Mouse (Mus musculus): ENCODE measurements at regions not wholly inside any gene's neighbourhood (a gene's known extent, or its start where the extent isn't known, plus 50 kb on each side); places are given as distances from the start of the nearest gene placed in this dataset.
A peak's percentile ranks its signal among the peaks of the same experiment; 100 is the strongest.

- H3K4me2 ChIP-seq: no peak overlapping the region
- H3K4me3 ChIP-seq (replicated peaks): no peak overlapping the region
- H3K4me1 ChIP-seq (replicated peaks): peaks cover 67% of the 10 kb centered on the region
- 0 out of 2 replicates have a peak overlapping the region, but pooled peaks have one; percentile 46 for H3K9ac ChIP-seq (replicated peaks)
- peak overlapping the region; percentile 36 for H3K27ac ChIP-seq
- no peaks in the 10 kb centered on the region for H3K36me3 ChIP-seq
- H3K9me3 ChIP-seq: no peaks in the 10 kb centered on the region
- ATAC-seq (ENCODE audit: insufficient number of reproducible peaks, insufficient read depth, low FRiP score, low TSS enrichment, low read depth): no peak
- H3K27me3 ChIP-seq: no peaks in the 10 kb centered on the region; the same call in 1 of the 2 replicates
Measured at GRCm38 (mm10) chr2:30724521-30724920, 78.9 kb downstream of the 1700001O22Rik start.

- peak overlapping the region; percentile 53; the same call in 1 of the 2 replicates for H3K9ac ChIP-seq (replicated peaks)
- no peaks in the 10 kb centered on the region; the same call in 1 of the 2 replicates for H3K27me3 ChIP-seq
- ATAC-seq (ENCODE audit: insufficient number of reproducible peaks, insufficient read depth, low FRiP score, low TSS enrichment, low read depth): no peak
- H3K9me3 ChIP-seq: no peaks in the 10 kb centered on the region
- H3K27ac ChIP-seq: peak overlapping the region; percentile 99
- 12% methylated on average over 10 of the region's 10 CpGs for WGBS
- H3K4me2 ChIP-seq: peak overlapping the region; percentile 5
- peaks cover 79% of the 10 kb centered on the region for H3K4me1 ChIP-seq (replicated peaks)
- no peak overlapping the region for H3K4me3 ChIP-seq (replicated peaks)
- no peaks in the 10 kb centered on the region for H3K36me3 ChIP-seq
Measured at GRCm38 (mm10) chr2:30723059-30723587, 80.3 kb downstream of the 1700001O22Rik start.

- peak overlapping the region; percentile 53 for H3K9ac ChIP-seq (replicated peaks)
- H3K27me3 ChIP-seq: no peaks in the 10 kb centered on the region; the same call in 1 of the 2 replicates
- no peak for ATAC-seq (ENCODE audit: insufficient number of reproducible peaks, insufficient read depth, low FRiP score, low TSS enrichment, low read depth)
- 21% methylated on average over 7 of the region's 7 CpGs for WGBS
- no peaks in the 10 kb centered on the region for H3K36me3 ChIP-seq
- peaks cover 85% of the 10 kb centered on the region for H3K4me1 ChIP-seq (replicated peaks)
- H3K4me3 ChIP-seq (replicated peaks): no peak overlapping the region
- H3K4me2 ChIP-seq: peak overlapping the region; percentile 25
- H3K9me3 ChIP-seq: no peaks in the 10 kb centered on the region
- H3K27ac ChIP-seq: peak overlapping the region; percentile 99
Measured at GRCm38 (mm10) chr2:30722263-30723050, 81.0 kb downstream of the 1700001O22Rik start.

GRCm38 (mm10) chr2:30721473-30722262, 81.8 kb downstream of the 1700001O22Rik start:
- 14% methylated on average over 12 of the region's 12 CpGs for WGBS
- no peak overlapping the region for H3K4me3 ChIP-seq (replicated peaks)

GRCm38 (mm10) chr2:30721048-30721461, 82.4 kb downstream of the 1700001O22Rik start:
- 77% methylated on average over 5 of the region's 5 CpGs for WGBS
- Histone ChIP-seq H3K27ac (peak overlapping the region; percentile 99), H3K4me2 (0 out of 2 replicates have a peak overlapping the region, but pooled peaks have one; percentile 68), H3K4me3 (replicated peaks) (no peak overlapping the region), H3K9ac (replicated peaks) (peak overlapping the region; percentile 68; the same call in 1 of the 2 replicates), H3K27me3 (no peaks in the 10 kb centered on the region; the same call in 1 of the 2 replicates), H3K9me3 (no peaks in the 10 kb centered on the region), H3K4me1 (replicated peaks) (peaks cover 97% of the 10 kb centered on the region), H3K36me3 (no peaks in the 10 kb centered on the region)
- ATAC-seq (ENCODE audit: insufficient number of reproducible peaks, insufficient read depth, low FRiP score, low TSS enrichment, low read depth): no peak

More at GRCm38 (mm10) chr2:30721473-30722262, 81.8 kb downstream of the 1700001O22Rik start:
- Histone ChIP-seq H3K9me3 (no peaks in the 10 kb centered on the region), H3K27ac (peak overlapping the region; percentile 99), H3K9ac (replicated peaks) (peak overlapping the region; percentile 53), H3K4me1 (replicated peaks) (peaks cover 93% of the 10 kb centered on the region), H3K36me3 (no peaks in the 10 kb centered on the region), H3K27me3 (no peaks in the 10 kb centered on the region; the same call in 1 of the 2 replicates), H3K4me2 (peak overlapping the region; percentile 25)
- peak; percentile 19; the same call in 1 of the 2 replicates for ATAC-seq (ENCODE audit: insufficient number of reproducible peaks, insufficient read depth, low FRiP score, low TSS enrichment, low read depth)

GRCm38 (mm10) chr2:30720291-30720690, 83.2 kb downstream of the 1700001O22Rik start:
- Histone ChIP-seq H3K9ac (replicated peaks) (peak overlapping the region; percentile 68), H3K4me3 (replicated peaks) (no peak overlapping the region), H3K36me3 (no peaks in the 10 kb centered on the region), H3K27ac (peak overlapping the region; percentile 99), H3K27me3 (no peaks in the 10 kb centered on the region), H3K4me1 (replicated peaks) (peaks cover 93% of the 10 kb centered on the region), H3K9me3 (no peaks in the 10 kb centered on the region), H3K4me2 (peak overlapping the region; percentile 68)
- ATAC-seq (ENCODE audit: insufficient number of reproducible peaks, insufficient read depth, low FRiP score, low TSS enrichment, low read depth): no peak
- 39% methylated on average over 5 of the region's 5 CpGs for WGBS

GRCm38 (mm10) chr2:30719611-30720290, 83.7 kb downstream of the 1700001O22Rik start:
- no peaks in the 10 kb centered on the region for H3K9me3 ChIP-seq

GRCm38 (mm10) chr2:30718741-30719381, 84.6 kb downstream of the 1700001O22Rik start:
- H3K9me3 ChIP-seq: no peaks in the 10 kb centered on the region
- under 1% methylated on average over 29 of the region's 29 CpGs for WGBS
- H3K4me3 ChIP-seq (replicated peaks): peak overlapping the region; percentile 31

More at GRCm38 (mm10) chr2:30719611-30720290, 83.7 kb downstream of the 1700001O22Rik start:
- Histone ChIP-seq H3K4me3 (replicated peaks) (peak overlapping the region; percentile 31), H3K27me3 (no peaks in the 10 kb centered on the region), H3K4me1 (replicated peaks) (peaks cover 88% of the 10 kb centered on the region), H3K27ac (peak overlapping the region; percentile 99), H3K9ac (replicated peaks) (peak overlapping the region; percentile 68), H3K36me3 (no peaks in the 10 kb centered on the region), H3K4me2 (peak overlapping the region; percentile 68)
- WGBS: 16% methylated on average over 8 of the region's 8 CpGs
- ATAC-seq (ENCODE audit: insufficient number of reproducible peaks, insufficient read depth, low FRiP score, low TSS enrichment, low read depth): no peak

GRCm38 (mm10) chr2:30718329-30718675, 85.2 kb downstream of the 1700001O22Rik start:
- WGBS: 0% methylated on average over 12 of the region's 12 CpGs
- ATAC-seq (ENCODE audit: insufficient number of reproducible peaks, insufficient read depth, low FRiP score, low TSS enrichment, low read depth): peak; percentile 35; the same call in 1 of the 2 replicates
- Histone ChIP-seq H3K4me2 (peak overlapping the region; percentile 68), H3K4me1 (replicated peaks) (peaks cover 82% of the 10 kb centered on the region), H3K4me3 (replicated peaks) (peak overlapping the region; percentile 31), H3K27me3 (no peaks in the 10 kb centered on the region), H3K9me3 (no peaks in the 10 kb centered on the region), H3K9ac (replicated peaks) (peak overlapping the region; percentile 68; the same call in 1 of the 2 replicates), H3K36me3 (no peaks in the 10 kb centered on the region), H3K27ac (peak overlapping the region; percentile 99)

More at GRCm38 (mm10) chr2:30718741-30719381, 84.6 kb downstream of the 1700001O22Rik start:
- H3K36me3 ChIP-seq: no peaks in the 10 kb centered on the region
- peaks cover 82% of the 10 kb centered on the region for H3K4me1 ChIP-seq (replicated peaks)
- H3K9ac ChIP-seq (replicated peaks): peak overlapping the region; percentile 68
- peak overlapping the region; percentile 99 for H3K27ac ChIP-seq
- H3K27me3 ChIP-seq: no peaks in the 10 kb centered on the region
- ATAC-seq (ENCODE audit: insufficient number of reproducible peaks, insufficient read depth, low FRiP score, low TSS enrichment, low read depth): peak; percentile 21; the same call in 1 of the 2 replicates
- peak overlapping the region; percentile 68 for H3K4me2 ChIP-seq

Measured in limb, embryonic 12.5 days (tissue).